Mouse (Mus musculus) MEL (cell line): ENCODE data around the gene Ctns. TPM values are rescaled to one million over a fixed set of nuclear protein-coding genes. Genes with fewer than 3 reads are reported as not detected.

Source experiments
- DNase-seq: peaks from one replicate; pipeline ENCODE4 v3.0.0; 2011; ENCODE audit warnings: low read depth, low spot score
- H3K27ac ChIP-seq: 2 replicates; pipeline ENCODE4 v1.5.1; 2012; ENCODE audit warnings: low read depth, mild to moderate bottlenecking, control low read depth, low read length, moderate library complexity; ENCODE audit not compliant: control insufficient read depth
- H3K27me3 ChIP-seq, 2 experiments: fragments of 150-350 bp in 1 of 2; sonication (generic) in 1 of 2; 2 replicates each; pipeline ENCODE4 v1.6.1; 2012; ENCODE audit warnings: low read length in 2 of 2, mild to moderate bottlenecking in 2 of 2, improper control_type of control experiment in 1 of 2, moderate library complexity in 1 of 2; ENCODE audit not compliant: insufficient read depth in 2 of 2, control insufficient read depth in 1 of 2
- H3K36me3 ChIP-seq, 2 experiments: 2 replicates each; pipeline ENCODE4 v1.6.1; 2012 to 2014; ENCODE audit warnings: low read length in 2 of 2, improper control_type of control experiment in 1 of 2, inconsistent platforms in 1 of 2, mild to moderate bottlenecking in 1 of 2; ENCODE audit not compliant: insufficient read depth in 2 of 2, control insufficient read depth in 1 of 2
- H3K4me1 ChIP-seq, 2 experiments: fragments of 150-350 bp in 1 of 2; sonication (generic) in 1 of 2; 2 replicates each; pipeline ENCODE4 v1.6.1; 2012; ENCODE audit warnings: low read length in 2 of 2, improper control_type of control experiment in 1 of 2, mild to moderate bottlenecking in 1 of 2; ENCODE audit not compliant: insufficient read depth in 2 of 2, control insufficient read depth in 1 of 2
- H3K4me3 ChIP-seq, 2 experiments: fragments of 150-350 bp in 1 of 2; sonication (generic) in 1 of 2; 2 replicates each; pipeline ENCODE4 v1.5.1; 2012; ENCODE audit warnings: low read depth in 2 of 2, low read length in 2 of 2, mild to moderate bottlenecking in 2 of 2, moderate library complexity in 2 of 2, control low read depth in 1 of 2, improper control_type of control experiment in 1 of 2; ENCODE audit not compliant: control insufficient read depth in 1 of 2, insufficient read depth in 1 of 2
- H3K79me2 ChIP-seq: 2 replicates; pipeline ENCODE4 v1.6.1; 2012; ENCODE audit warnings: mild to moderate bottlenecking, low read length, moderate library complexity; ENCODE audit not compliant: control insufficient read depth, poor library complexity, insufficient read depth
- H3K9ac ChIP-seq: 2 replicates; pipeline ENCODE4 v1.6.1; 2012; ENCODE audit warnings: low read depth, mild to moderate bottlenecking, control low read depth, low read length, moderate library complexity; ENCODE audit not compliant: control insufficient read depth, poor library complexity, severe bottlenecking
- H3K9me3 ChIP-seq: fragments of 150-350 bp; sonication (generic); replicated peaks from 2 replicates; pipeline ENCODE4 v1.6.1; 2012; ENCODE audit warnings: mild to moderate bottlenecking, low read length, improper control_type of control experiment, moderate library complexity; ENCODE audit not compliant: insufficient read depth
- BHLHE40 ChIP-seq: IDR thresholded peaks from 2 replicates; pipeline ENCODE4 v1.6.1; 2012; ENCODE audit warnings: low read depth, mild to moderate bottlenecking, inconsistent platforms, low read length, improper control_type of control experiment, borderline replicate concordance
- CTCF ChIP-seq, 3 experiments: IDR thresholded peaks in 2 of 3; conservative IDR thresholded peaks in 1 of 3; 2 replicates each; pipeline ENCODE4 v1.5.1; 2011 to 2012; ENCODE audit warnings: low read length in 3 of 3, low read depth in 2 of 3, mild to moderate bottlenecking in 2 of 3, improper control_type of control experiment in 1 of 3, inconsistent platforms in 1 of 3, mixed read lengths in 1 of 3, moderate library complexity in 1 of 3; ENCODE audit not compliant: control insufficient read depth in 1 of 3, insufficient read depth in 1 of 3, poor library complexity in 1 of 3, severe bottlenecking in 1 of 3
- ELF1 ChIP-seq: IDR thresholded peaks from 2 replicates; pipeline ENCODE4 v1.6.1; 2014; ENCODE audit warnings: low read depth, mild to moderate bottlenecking, inconsistent platforms, low read length, improper control_type of control experiment, moderate library complexity
- MAX ChIP-seq: IDR thresholded peaks from 2 replicates; pipeline ENCODE4 v1.6.1; 2011; ENCODE audit warnings: low read length, improper control_type of control experiment
- MAZ ChIP-seq: IDR thresholded peaks from 2 replicates; pipeline ENCODE4 v1.6.1; 2012; ENCODE audit warnings: low read depth, mild to moderate bottlenecking, inconsistent platforms, low read length, improper control_type of control experiment
- NRF1 ChIP-seq: IDR thresholded peaks from 2 replicates; pipeline ENCODE4 v1.6.1; 2014; ENCODE audit warnings: low read depth, mild to moderate bottlenecking, inconsistent platforms, low read length, improper control_type of control experiment, moderate library complexity; ENCODE audit not compliant: poor library complexity, insufficient read depth, severe bottlenecking
- POLR2AphosphoS2 ChIP-seq: IDR thresholded peaks from 2 replicates; pipeline ENCODE4 v1.6.1; 2011; ENCODE audit warnings: low read length, improper control_type of control experiment
- RAD21 ChIP-seq: IDR thresholded peaks from 2 replicates; pipeline ENCODE4 v1.6.1; 2011; ENCODE audit warnings: mild to moderate bottlenecking, low read depth, low read length, improper control_type of control experiment
- RCOR1 ChIP-seq: IDR thresholded peaks from 2 replicates; pipeline ENCODE4 v1.6.1; 2012; ENCODE audit warnings: low read depth, mild to moderate bottlenecking, inconsistent platforms, low read length, improper control_type of control experiment
- SMC3 ChIP-seq: IDR thresholded peaks from 2 replicates; pipeline ENCODE4 v1.6.1; 2011; ENCODE audit warnings: low read depth, low read length, improper control_type of control experiment
- TBP ChIP-seq: IDR thresholded peaks from 2 replicates; pipeline ENCODE4 v1.8.0; 2011; ENCODE audit warnings: low read depth, low read length, improper control_type of control experiment
- UBTF ChIP-seq: IDR thresholded peaks from 2 replicates; pipeline ENCODE4 v1.6.1; 2012; ENCODE audit warnings: low read depth, mild to moderate bottlenecking, inconsistent platforms, low read length, improper control_type of control experiment, moderate library complexity, borderline replicate concordance; ENCODE audit not compliant: insufficient read depth
- ZC3H11A ChIP-seq: IDR thresholded peaks from 2 replicates; pipeline ENCODE4 v1.6.1; 2012; ENCODE audit warnings: low read depth, mild to moderate bottlenecking, inconsistent platforms, low read length, improper control_type of control experiment
- polyA plus RNA-seq, 2 experiments: library from polyadenylated mRNA; stranded (reverse) in 1 of 2; unstranded in 1 of 2; fragments of >175 nt in 1 of 2; fragments of >200 nt in 1 of 2; gene quantifications; 2 replicates each; pipeline versions ENCODE4 v1.2.1 to v1.2.4; 2012; ENCODE audit warnings: low replicate concordance in 2 of 2, low read depth in 1 of 2; ENCODE audit not compliant: insufficient read length in 2 of 2, insufficient read depth in 1 of 2, missing spikeins in 1 of 2
- total RNA-seq: library from RNA; depleted of rRNA; stranded (reverse); fragments of 300-350 nt; gene quantifications from 2 replicates; pipeline ENCODE4 v1.2.3, GENCODE M21; 2012

Ctns gene
- total and polyA plus RNA-seq, 3 experiments = 5.4 to 9.4 TPM; not detected in 1

GRCm38 (mm10) chr11:73205194-73205593 is 6.4 kb upstream of the Ctns start:
- no peak for DNase-seq
- Histone ChIP-seq H3K4me1 (no peaks in the 10 kb centered on the region), H3K4me3 (no peak overlapping the region), H3K9ac (no peak overlapping the region), H3K27ac (no peak overlapping the region), H3K36me3 (0 out of 4 replicates have a peak, but pooled peaks cover 0 to under 1% of the 10 kb centered on the region in 2 experiments), H3K27me3 (no peaks in the 10 kb centered on the region), H3K9me3 (no peaks in the 10 kb centered on the region)
- TF ChIP-seq ELF1 (no peak), BHLHE40 (no peak)
- TF ChIP-seq, all 39 proteins: peak for 0
- H3K79me2 ChIP-seq = no peaks in the 10 kb centered on the region

DNA sequence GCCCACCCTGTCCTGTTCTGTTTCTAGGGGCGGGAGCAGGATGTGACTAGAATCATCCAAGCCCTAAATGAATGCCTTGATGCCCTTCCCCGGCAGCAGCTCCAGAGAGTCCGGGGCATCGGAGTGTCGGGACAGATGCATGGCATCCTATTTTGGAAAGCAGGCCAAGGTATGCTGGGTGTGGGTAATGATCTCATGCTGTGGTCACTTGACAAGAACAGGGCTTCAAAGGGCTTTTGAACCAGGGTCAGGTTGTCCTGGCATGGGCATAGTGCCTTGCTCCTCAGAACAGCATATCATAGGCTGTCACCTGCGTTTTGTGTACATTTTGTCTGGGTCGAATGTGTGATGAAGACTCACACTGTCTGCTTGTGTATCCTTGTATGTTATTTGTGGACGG is 5.1 kb upstream of the Ctns start:
- no peaks in the 10 kb centered on the region for H3K4me1 ChIP-seq
- TF ChIP-seq MAX = no peak
- no peak overlapping the region for H3K4me3 ChIP-seq
- peaks cover 0 to 3% of the 10 kb centered on the region in 2 experiments; a peak in 1 of 4 replicates for H3K36me3 ChIP-seq
- DNase-seq = no peak
- H3K79me2 ChIP-seq = no peaks in the 10 kb centered on the region
- H3K9ac ChIP-seq = no peak overlapping the region
- no peaks in the 10 kb centered on the region for H3K9me3 ChIP-seq
- H3K27ac ChIP-seq = no peak overlapping the region
- no peaks in the 10 kb centered on the region for H3K27me3 ChIP-seq

- 0 out of 4 replicates have a peak, but pooled peaks cover 0 to 2% of the 10 kb centered on the region in 2 experiments for H3K4me1 ChIP-seq
Observed at GRCm38 (mm10) chr11:73201597-73201996, 2.8 kb upstream of the Ctns start.

More at GRCm38 (mm10) chr11:73201597-73201996, 2.8 kb upstream of the Ctns start:
- peak; percentile 29 for DNase-seq
- H3K27me3 ChIP-seq = no peaks in the 10 kb centered on the region
- H3K9ac ChIP-seq = no peak overlapping the region
- no peak overlapping the region for H3K4me3 ChIP-seq
- H3K36me3 ChIP-seq = peaks cover 0 to 3% of the 10 kb centered on the region in 2 experiments; a peak in 1 of 4 replicates
- H3K79me2 ChIP-seq = no peaks in the 10 kb centered on the region; the same call in 1 of the 2 replicates
- TF ChIP-seq RAD21 (peak; percentile 30), MAZ (no peak), BHLHE40 (no peak), NRF1 (no peak), POLR2AphosphoS2 (no peak), UBTF (no peak), CTCF (IDR thresholded peaks at IDR 0.05 in 2 of 3, conservative IDR thresholded peaks at IDR 0.05 in 1 of 3; ENCODE audit: control insufficient read depth in 1 of 3, insufficient read depth in 1 of 3, low read depth in 2 of 3, low read length in 3 of 3, poor library complexity in 1 of 3, severe bottlenecking in 1 of 3) (peak in 2 of 3 experiments; percentile 38 to 47; a peak in 4 of 6 replicates), SMC3 (peak; percentile 49), ELF1 (no peak), TBP (no peak), ZC3H11A (no peak), RCOR1 (no peak)
- TF ChIP-seq, all 39 proteins: peak for 3
- no peak overlapping the region for H3K27ac ChIP-seq
- H3K9me3 ChIP-seq = no peaks in the 10 kb centered on the region
